Mouse (Mus musculus) adrenal gland, postnatal 36 days (tissue): Measurements from ENCODE around the gene Krt6b. TPM values are rescaled to one million over a fixed set of nuclear protein-coding genes. Genes with fewer than 3 reads are reported as not detected.

Experiments used
- microRNA-seq: library from miRNA; unstranded; fragments of <30 nt; microRNA quantifications from one replicate; pipeline ENCODE4 v1.2.0, GENCODE M21; 2021
- total RNA-seq, 2 experiments: library from RNA; stranded (reverse); gene quantifications; 2 replicates each; pipeline ENCODE4 v1.2.3; 2021

Krt6b gene
- total RNA-seq, 2 experiments from 2014 or later, result not detected

Small RNA genes within 50 kb of the gene (microRNA-seq; reads per million reads assigned to microRNA genes)
- gene Gm44323 (not detected), gene Gm44342 (not detected), gene Gm44383 (not detected), gene Gm44479 (not detected)

Other genes starting within 250 kb of the Krt6b start
- gene Krt87, start 241.5 kb downstream of the Krt6b start, total RNA-seq, result not detected
- gene Krt88, start 232.5 kb downstream of the Krt6b start, total RNA-seq, result not detected
- gene Krt81, start 216.5 kb downstream of the Krt6b start, total RNA-seq, result not detected
- gene Krt86, start 206.8 kb downstream of the Krt6b start, total RNA-seq, result not detected
- gene Krt83, start 188.8 kb downstream of the Krt6b start, total RNA-seq, result not detected
- gene Gm49425, start 163.0 kb downstream of the Krt6b start, total RNA-seq, result not detected
- gene Krt84, start 147.5 kb downstream of the Krt6b start, total RNA-seq, result not detected
- not detected for gene Krt82, start 129.6 kb downstream of the Krt6b start, total RNA-seq
- gene Krt90, start 117.3 kb downstream of the Krt6b start, total RNA-seq, result not detected
- gene Krt75, start 106.4 kb downstream of the Krt6b start, total RNA-seq, result not detected
- gene Gm5414, start 52.1 kb downstream of the Krt6b start, total RNA-seq, result not detected
- not detected for gene Gm5478, start 32.9 kb downstream of the Krt6b start, total RNA-seq
- not detected for gene Krt6a, start 14.0 kb upstream of the Krt6b start, total RNA-seq
- not detected for gene Krt5, start 32.6 kb upstream of the Krt6b start, total RNA-seq
- not detected for gene Krt71, start 62.8 kb upstream of the Krt6b start, total RNA-seq
- gene Krt72, start 106.2 kb upstream of the Krt6b start, total RNA-seq, result not detected
- not detected for gene Krt73, start 122.1 kb upstream of the Krt6b start, total RNA-seq
- not detected for gene Krt2, start 137.9 kb upstream of the Krt6b start, total RNA-seq
- under 1 TPM; 0.10 to 0.20 TPM for gene Krt1, start 170.5 kb upstream of the Krt6b start, total RNA-seq
- not detected for gene Krt77, start 189.4 kb upstream of the Krt6b start, total RNA-seq
- gene Krt76, start 212.6 kb upstream of the Krt6b start, total RNA-seq, result not detected
- not detected for gene Krt4, start 244.4 kb upstream of the Krt6b start, total RNA-seq